Mouse (Mus musculus): ENCODE data around the gene Fam177a.
"Not testable (repeated sequence)": the region's sequence is repeated elsewhere in the genome, so short reads cannot be mapped to it uniquely, and the experiment has no call there.

- TF ChIP-seq CTCF, EP300 (IDR thresholded peaks at IDR 0.05; ENCODE audit: low read depth): not testable (repeated sequence)
Measured at GRCm38 (mm10) chr12:55155449-55155783, 31.1 kb downstream of the Fam177a start.

Data from liver, postnatal 0 days (tissue).